Mouse (Mus musculus) MEL (cell line): ENCODE data around the gene Sapcd1. TPM values are rescaled to one million over a fixed set of nuclear protein-coding genes. Genes with fewer than 3 reads are reported as not detected.

ENCODE experiments used
- DNase-seq: peaks from one replicate; pipeline ENCODE4 v3.0.0; 2011; ENCODE audit warnings: low read depth, low spot score
- H3K27ac ChIP-seq: 2 replicates; pipeline ENCODE4 v1.5.1; 2012; ENCODE audit warnings: low read depth, mild to moderate bottlenecking, control low read depth, low read length, moderate library complexity; ENCODE audit not compliant: control insufficient read depth
- H3K27me3 ChIP-seq, 2 experiments: fragments of 150-350 bp in 1 of 2; sonication (generic) in 1 of 2; 2 replicates each; pipeline ENCODE4 v1.6.1; 2012; ENCODE audit warnings: low read length in 2 of 2, mild to moderate bottlenecking in 2 of 2, improper control_type of control experiment in 1 of 2, moderate library complexity in 1 of 2; ENCODE audit not compliant: insufficient read depth in 2 of 2, control insufficient read depth in 1 of 2
- H3K36me3 ChIP-seq, 2 experiments: 2 replicates each; pipeline ENCODE4 v1.6.1; 2012 to 2014; ENCODE audit warnings: low read length in 2 of 2, improper control_type of control experiment in 1 of 2, inconsistent platforms in 1 of 2, mild to moderate bottlenecking in 1 of 2; ENCODE audit not compliant: insufficient read depth in 2 of 2, control insufficient read depth in 1 of 2
- H3K4me1 ChIP-seq, 2 experiments: fragments of 150-350 bp in 1 of 2; sonication (generic) in 1 of 2; 2 replicates each; pipeline ENCODE4 v1.6.1; 2012; ENCODE audit warnings: low read length in 2 of 2, improper control_type of control experiment in 1 of 2, mild to moderate bottlenecking in 1 of 2; ENCODE audit not compliant: insufficient read depth in 2 of 2, control insufficient read depth in 1 of 2
- H3K4me3 ChIP-seq, 2 experiments: fragments of 150-350 bp in 1 of 2; sonication (generic) in 1 of 2; 2 replicates each; pipeline ENCODE4 v1.5.1; 2012; ENCODE audit warnings: low read depth in 2 of 2, low read length in 2 of 2, mild to moderate bottlenecking in 2 of 2, moderate library complexity in 2 of 2, control low read depth in 1 of 2, improper control_type of control experiment in 1 of 2; ENCODE audit not compliant: control insufficient read depth in 1 of 2, insufficient read depth in 1 of 2
- H3K79me2 ChIP-seq: 2 replicates; pipeline ENCODE4 v1.6.1; 2012; ENCODE audit warnings: mild to moderate bottlenecking, low read length, moderate library complexity; ENCODE audit not compliant: control insufficient read depth, poor library complexity, insufficient read depth
- H3K9ac ChIP-seq: 2 replicates; pipeline ENCODE4 v1.6.1; 2012; ENCODE audit warnings: low read depth, mild to moderate bottlenecking, control low read depth, low read length, moderate library complexity; ENCODE audit not compliant: control insufficient read depth, poor library complexity, severe bottlenecking
- H3K9me3 ChIP-seq: fragments of 150-350 bp; sonication (generic); replicated peaks from 2 replicates; pipeline ENCODE4 v1.6.1; 2012; ENCODE audit warnings: mild to moderate bottlenecking, low read length, improper control_type of control experiment, moderate library complexity; ENCODE audit not compliant: insufficient read depth
- CHD1 ChIP-seq: IDR thresholded peaks from 2 replicates; pipeline ENCODE4 v1.6.1; 2012; ENCODE audit warnings: low read depth, mild to moderate bottlenecking, inconsistent platforms, low read length, improper control_type of control experiment
- CHD2 ChIP-seq: IDR thresholded peaks from 2 replicates; pipeline ENCODE4 v1.6.1; 2011; ENCODE audit warnings: low read length, improper control_type of control experiment
- E2F4 ChIP-seq: IDR thresholded peaks from 2 replicates; pipeline ENCODE4 v1.6.1; 2011; ENCODE audit warnings: low read depth, low read length, improper control_type of control experiment, borderline replicate concordance
- GATA1 ChIP-seq: IDR thresholded peaks from 2 replicates; pipeline ENCODE4 v1.6.1; 2011; ENCODE audit warnings: low read depth, low read length, improper control_type of control experiment
- MAFK ChIP-seq: IDR thresholded peaks from 2 replicates; pipeline ENCODE4 v1.6.1; 2011; ENCODE audit warnings: low read depth, mild to moderate bottlenecking, low read length, improper control_type of control experiment, borderline replicate concordance
- NELFE ChIP-seq: IDR thresholded peaks from 2 replicates; pipeline ENCODE4 v1.6.1; 2011; ENCODE audit warnings: low read depth, low read length, improper control_type of control experiment
- NRF1 ChIP-seq: IDR thresholded peaks from 2 replicates; pipeline ENCODE4 v1.6.1; 2014; ENCODE audit warnings: low read depth, mild to moderate bottlenecking, inconsistent platforms, low read length, improper control_type of control experiment, moderate library complexity; ENCODE audit not compliant: poor library complexity, insufficient read depth, severe bottlenecking
- POLR2AphosphoS2 ChIP-seq: IDR thresholded peaks from 2 replicates; pipeline ENCODE4 v1.6.1; 2011; ENCODE audit warnings: low read length, improper control_type of control experiment
- RAD21 ChIP-seq: IDR thresholded peaks from 2 replicates; pipeline ENCODE4 v1.6.1; 2011; ENCODE audit warnings: mild to moderate bottlenecking, low read depth, low read length, improper control_type of control experiment
- SIN3A ChIP-seq: IDR thresholded peaks from 2 replicates; pipeline ENCODE4 v1.6.1; 2012; ENCODE audit warnings: low read length, improper control_type of control experiment, inconsistent platforms
- TAL1 ChIP-seq: IDR thresholded peaks from 2 replicates; pipeline ENCODE4 v1.6.1; 2012; ENCODE audit warnings: mild to moderate bottlenecking, inconsistent platforms, low read length, moderate library complexity, mixed read lengths
- TBP ChIP-seq: IDR thresholded peaks from 2 replicates; pipeline ENCODE4 v1.8.0; 2011; ENCODE audit warnings: low read depth, low read length, improper control_type of control experiment
- TCF12 ChIP-seq: IDR thresholded peaks from 2 replicates; pipeline ENCODE4 v1.6.1; 2014; ENCODE audit warnings: low read depth, mild to moderate bottlenecking, inconsistent platforms, low read length, improper control_type of control experiment, moderate library complexity
- USF1 ChIP-seq: IDR thresholded peaks from 2 replicates; pipeline ENCODE4 v1.6.1; 2014; ENCODE audit warnings: low read depth, mild to moderate bottlenecking, inconsistent platforms, low read length, improper control_type of control experiment, moderate library complexity
- polyA plus RNA-seq, 2 experiments: library from polyadenylated mRNA; stranded (reverse) in 1 of 2; unstranded in 1 of 2; fragments of >175 nt in 1 of 2; fragments of >200 nt in 1 of 2; gene quantifications; 2 replicates each; pipeline versions ENCODE4 v1.2.1 to v1.2.4; 2012; ENCODE audit warnings: low replicate concordance in 2 of 2, low read depth in 1 of 2; ENCODE audit not compliant: insufficient read length in 2 of 2, insufficient read depth in 1 of 2, missing spikeins in 1 of 2
- total RNA-seq: library from RNA; depleted of rRNA; stranded (reverse); fragments of 300-350 nt; gene quantifications from 2 replicates; pipeline ENCODE4 v1.2.3, GENCODE M21; 2012; rRNA removed

The Sapcd1 gene
- total and polyA plus RNA-seq, 3 experiments: 124 to 164 TPM; not detected in 1

GRCm38 (mm10) chr17:34977000-34977399 lies 50.8 kb downstream of the Sapcd1 start:
- Histone ChIP-seq H3K27ac (no peak overlapping the region), H3K4me1 (no peaks in the 10 kb centered on the region), H3K36me3 (peaks cover 0 to 6% of the 10 kb centered on the region in 2 experiments; a peak in 1 of 4 replicates), H3K9ac (no peak overlapping the region), H3K27me3 (no peaks in the 10 kb centered on the region), H3K9me3 (no peaks in the 10 kb centered on the region), H3K79me2 (peaks cover 9% of the 10 kb centered on the region), H3K4me3 (no peak overlapping the region)
- DNase-seq: no peak
- TF ChIP-seq MAFK: no peak
- no peak for TF ChIP-seq TAL1
- no peak for TF ChIP-seq TCF12
- TF ChIP-seq POLR2AphosphoS2: no peak
- TF ChIP-seq USF1: no peak
- no peak for TF ChIP-seq CHD2
- TF ChIP-seq NRF1: no peak
- no peak for TF ChIP-seq GATA1
- TF ChIP-seq RAD21: no peak
- TF ChIP-seq CHD1: no peak
- TF ChIP-seq NELFE: no peak
- TF ChIP-seq TBP: no peak
- no peak for TF ChIP-seq E2F4
- no peak for TF ChIP-seq SIN3A

Other genes with a start within 250 kb of the Sapcd1 start
Only the 30 nearest of the 46 such genes appear.
- gene Gm20547, start 146.0 kb downstream of the Sapcd1 start, total RNA-seq: not detected in 2 replicates
- gene Gm20547, start 146.0 kb downstream of the Sapcd1 start, polyA plus RNA-seq: under 1 TPM in 1 of 2 experiments, not detected in 1; 0.03 TPM
- gene C2, start 129.8 kb downstream of the Sapcd1 start, total RNA-seq: 1.6 and 2.2 TPM in 2 replicates
- 1 to 10 TPM in 1 of 2 experiments, not detected in 1; 9.4 TPM for gene C2, start 129.8 kb downstream of the Sapcd1 start, polyA plus RNA-seq
- 66.6 and 67.4 TPM in 2 replicates for gene Ehmt2, start 129.5 kb downstream of the Sapcd1 start, total RNA-seq
- gene Ehmt2, start 129.5 kb downstream of the Sapcd1 start, polyA plus RNA-seq: 100 to 1,000 TPM in 1 of 2 experiments, not detected in 1; 113 TPM
- 0.12 TPM in 1 of 2 replicates, not detected in the other for gene Slc44a4, start 113.5 kb downstream of the Sapcd1 start, total RNA-seq
- gene Slc44a4, start 113.5 kb downstream of the Sapcd1 start, polyA plus RNA-seq: under 1 TPM in 1 of 2 experiments, not detected in 1; 0.06 TPM
- 6.5 and 7.0 TPM in 2 replicates for gene Neu1, start 96.8 kb downstream of the Sapcd1 start, total RNA-seq
- gene Neu1, start 96.8 kb downstream of the Sapcd1 start, polyA plus RNA-seq: 1 to 10 TPM in 1 of 2 experiments, not detected in 1; 7.9 TPM
- 0.04 TPM in 1 of 2 replicates, not detected in the other for gene Hspa1b, start 68.8 kb downstream of the Sapcd1 start, total RNA-seq
- gene Hspa1b, start 68.8 kb downstream of the Sapcd1 start, polyA plus RNA-seq: not detected
- gene Gm20481, start 58.1 kb downstream of the Sapcd1 start, total RNA-seq: not detected in 2 replicates
- not detected for gene Gm20481, start 58.1 kb downstream of the Sapcd1 start, polyA plus RNA-seq
- gene Hspa1a, start 55.9 kb downstream of the Sapcd1 start, total RNA-seq: 0.07 TPM in 1 of 2 replicates, not detected in the other
- not detected for gene Hspa1a, start 55.9 kb downstream of the Sapcd1 start, polyA plus RNA-seq
- 0.07 and 0.15 TPM in 2 replicates for gene Hspa1l, start 55.3 kb downstream of the Sapcd1 start, total RNA-seq
- 1 to 10 TPM in 1 of 2 experiments, not detected in 1; 1.6 TPM for gene Hspa1l, start 55.3 kb downstream of the Sapcd1 start, polyA plus RNA-seq
- 50.6 and 57.9 TPM in 2 replicates for gene Lsm2, start 46.2 kb downstream of the Sapcd1 start, total RNA-seq
- gene Lsm2, start 46.2 kb downstream of the Sapcd1 start, polyA plus RNA-seq: 100 to 1,000 TPM in 1 of 2 experiments, not detected in 1; 180 TPM
- gene Vars, start 27.0 kb downstream of the Sapcd1 start, total RNA-seq: 149 and 158 TPM in 2 replicates
- 100 to 1,000 TPM in 1 of 2 experiments, not detected in 1; 251 TPM for gene Vars, start 27.0 kb downstream of the Sapcd1 start, polyA plus RNA-seq
- 9.7 and 10.4 TPM in 2 replicates for gene Vwa7, start 11.4 kb downstream of the Sapcd1 start, total RNA-seq
- 1 to 10 TPM in 1 of 2 experiments, not detected in 1; 9.8 TPM for gene Vwa7, start 11.4 kb downstream of the Sapcd1 start, polyA plus RNA-seq
- gene Msh5, start 18.7 kb upstream of the Sapcd1 start, total RNA-seq: 17.9 and 26.3 TPM in 2 replicates
- 10 to 100 TPM in 1 of 2 experiments, not detected in 1; 29.0 TPM for gene Msh5, start 18.7 kb upstream of the Sapcd1 start, polyA plus RNA-seq
- 285 and 333 TPM in 2 replicates for gene Clic1, start 21.9 kb upstream of the Sapcd1 start, total RNA-seq
- gene Clic1, start 21.9 kb upstream of the Sapcd1 start, polyA plus RNA-seq: 100 to 1,000 TPM; 309 to 335 TPM
- 9.9 and 11.1 TPM in 2 replicates for gene Ddah2, start 31.0 kb upstream of the Sapcd1 start, total RNA-seq
- gene Ddah2, start 31.0 kb upstream of the Sapcd1 start, polyA plus RNA-seq: 1 to 10 TPM in 1 of 2 experiments, not detected in 1; 8.6 TPM
- gene Ly6g6c, start 37.4 kb upstream of the Sapcd1 start, total RNA-seq: not detected in 2 replicates
- under 1 TPM in 1 of 2 experiments, not detected in 1; 0.24 TPM for gene Ly6g6c, start 37.4 kb upstream of the Sapcd1 start, polyA plus RNA-seq
- gene Mpig6b, start 38.2 kb upstream of the Sapcd1 start, total RNA-seq: not detected in 2 replicates
- gene Mpig6b, start 38.2 kb upstream of the Sapcd1 start, polyA plus RNA-seq: not detected
- gene Ly6g6e, start 48.9 kb upstream of the Sapcd1 start, total RNA-seq: 0.23 TPM in 1 of 2 replicates, not detected in the other
- not detected for gene Ly6g6e, start 48.9 kb upstream of the Sapcd1 start, polyA plus RNA-seq
- gene Ly6g6d, start 50.0 kb upstream of the Sapcd1 start, total RNA-seq: 2.1 and 5.5 TPM in 2 replicates
- gene Ly6g6d, start 50.0 kb upstream of the Sapcd1 start, polyA plus RNA-seq: 1 to 10 TPM in 1 of 2 experiments, not detected in 1; 4.4 TPM
- gene Ly6g6f, start 57.6 kb upstream of the Sapcd1 start, total RNA-seq: 1.4 and 3.0 TPM in 2 replicates
- under 1 TPM in 1 of 2 experiments, not detected in 1; 0.88 TPM for gene Ly6g6f, start 57.6 kb upstream of the Sapcd1 start, polyA plus RNA-seq
- 86.9 and 126 TPM in 2 replicates for gene Abhd16a, start 61.2 kb upstream of the Sapcd1 start, total RNA-seq
- 10 to 100 TPM in 1 of 2 experiments, not detected in 1; 96.1 TPM for gene Abhd16a, start 61.2 kb upstream of the Sapcd1 start, polyA plus RNA-seq
- not detected in 2 replicates for gene Ly6g5c, start 80.3 kb upstream of the Sapcd1 start, total RNA-seq
- not detected for gene Ly6g5c, start 80.3 kb upstream of the Sapcd1 start, polyA plus RNA-seq
- 0.49 and 0.65 TPM in 2 replicates for gene Ly6g5b, start 87.4 kb upstream of the Sapcd1 start, total RNA-seq
- 1 to 10 TPM in 1 of 2 experiments, not detected in 1; 1.4 TPM for gene Ly6g5b, start 87.4 kb upstream of the Sapcd1 start, polyA plus RNA-seq
- gene Gpank1, start 93.4 kb upstream of the Sapcd1 start, total RNA-seq: 44.7 and 44.9 TPM in 2 replicates
- gene Gpank1, start 93.4 kb upstream of the Sapcd1 start, polyA plus RNA-seq: 10 to 100 TPM in 1 of 2 experiments, not detected in 1; 40.4 TPM
- 193 and 222 TPM in 2 replicates for gene Csnk2b, start 94.0 kb upstream of the Sapcd1 start, total RNA-seq
- gene Csnk2b, start 94.0 kb upstream of the Sapcd1 start, polyA plus RNA-seq: 100 to 1,000 TPM in 1 of 2 experiments, not detected in 1; 607 TPM
- 9.3 and 13.6 TPM in 2 replicates for gene D17H6S53E, start 98.4 kb upstream of the Sapcd1 start, total RNA-seq
- gene D17H6S53E, start 98.4 kb upstream of the Sapcd1 start, polyA plus RNA-seq: 10 to 100 TPM in 1 of 2 experiments, not detected in 1; 11.6 TPM
- gene Apom, start 104.0 kb upstream of the Sapcd1 start, total RNA-seq: 0.15 TPM in 1 of 2 replicates, not detected in the other
- gene Apom, start 104.0 kb upstream of the Sapcd1 start, polyA plus RNA-seq: under 1 TPM in 1 of 2 experiments, not detected in 1; 0.79 TPM
- 98.2 and 102 TPM in 2 replicates for gene Bag6, start 107.2 kb upstream of the Sapcd1 start, total RNA-seq
- 100 to 1,000 TPM in 1 of 2 experiments, not detected in 1; 283 TPM for gene Bag6, start 107.2 kb upstream of the Sapcd1 start, polyA plus RNA-seq
- gene Prrc2a, start 136.9 kb upstream of the Sapcd1 start, total RNA-seq: 87.6 and 102 TPM in 2 replicates
- gene Prrc2a, start 136.9 kb upstream of the Sapcd1 start, polyA plus RNA-seq: 100 to 1,000 TPM in 1 of 2 experiments, 10 to 100 TPM in 1; 71.0 to 663 TPM
- 0.29 and 0.42 TPM in 2 replicates for gene Aif1, start 148.1 kb upstream of the Sapcd1 start, total RNA-seq
- gene Aif1, start 148.1 kb upstream of the Sapcd1 start, polyA plus RNA-seq: under 1 TPM in 1 of 2 experiments, not detected in 1; 0.45 TPM